Mouse (Mus musculus) adrenal gland, postnatal 4 days (tissue): ENCODE data around the gene Tmprss4. TPM values are rescaled to one million over a fixed set of nuclear protein-coding genes. Genes with fewer than 3 reads are reported as not detected.

Experiments
- DNase-seq, 2 experiments: peaks; one replicate each; pipeline ENCODE4 v3.0.0; 2021 to 2022; ENCODE audit warnings: low spot score in 2 of 2, mixed read lengths in 2 of 2
- total RNA-seq, 2 experiments: library from RNA; stranded (reverse); gene quantifications; 2 replicates each; pipeline ENCODE4 v1.2.3; 2021

Gene Tmprss4
- total RNA-seq, 2 experiments from 2014 or later = 0.50 TPM; not detected in 1

- no peak for DNase-seq
Measured at GRCm38 (mm10) chr9:45138191-45139032, 65.5 kb downstream of the Tmprss4 start, which contains the start of gene Scn4b. TSS of gene Scn4b (plus strand) at chr9:45138395.

- no peak for DNase-seq
Measured at GRCm38 (mm10) chr9:45136442-45137169, 67.3 kb downstream of the Tmprss4 start.

GRCm38 (mm10) chr9:45133484-45134310 is 70.2 kb downstream of the Tmprss4 start:
- no peak for DNase-seq

GRCm38 (mm10) chr9:45130119-45130518 is 73.8 kb downstream of the Tmprss4 start:
- no peak for DNase-seq

- no peak for DNase-seq
Measured at GRCm38 (mm10) chr9:45126941-45127340, 77.0 kb downstream of the Tmprss4 start.

GRCm38 (mm10) chr9:45125211-45125610 is 78.7 kb downstream of the Tmprss4 start:
- no peak for DNase-seq

Other genes with a start within 250 kb of the Tmprss4 start
- gene Ube4a, start 238.5 kb downstream of the Tmprss4 start, total RNA-seq = 10 to 100 TPM; 81.6 to 90.5 TPM
- gene Cd3g, start 223.7 kb downstream of the Tmprss4 start, total RNA-seq = under 1 TPM in 1 of 2 experiments, not detected in 1; 0.76 TPM
- under 1 TPM in 1 of 2 experiments, not detected in 1; 0.87 TPM for gene Cd3d, start 222.3 kb downstream of the Tmprss4 start, total RNA-seq
- under 1 TPM in 1 of 2 experiments, not detected in 1; 0.93 TPM for gene Cd3e, start 194.5 kb downstream of the Tmprss4 start, total RNA-seq
- gene Mpzl2, start 164.3 kb downstream of the Tmprss4 start, total RNA-seq = 1 to 10 TPM; 7.2 to 7.4 TPM
- gene Mpzl3, start 148.9 kb downstream of the Tmprss4 start, total RNA-seq = 1 to 10 TPM; 3.6 to 5.1 TPM
- 1 to 10 TPM; 1.2 to 1.6 TPM for gene Jaml, start 124.9 kb downstream of the Tmprss4 start, total RNA-seq
- 1 to 10 TPM; 6.6 to 7.9 TPM for gene Scn2b, start 86.3 kb downstream of the Tmprss4 start, total RNA-seq
- gene Scn4b, start 65.7 kb downstream of the Tmprss4 start, total RNA-seq = 1 to 10 TPM; 2.6 to 3.0 TPM
- under 1 TPM in 1 of 2 experiments, not detected in 1; 0.17 TPM for gene BC049352, start 22.1 kb downstream of the Tmprss4 start, total RNA-seq
- gene Il10ra, start 65.1 kb upstream of the Tmprss4 start, total RNA-seq = 1 to 10 TPM; 2.6 to 2.7 TPM
- under 1 TPM; 0.17 to 0.28 TPM for gene Tmprss13, start 115.0 kb upstream of the Tmprss4 start, total RNA-seq
- 100 to 1,000 TPM; 123 to 137 TPM for gene Fxyd6, start 166.1 kb upstream of the Tmprss4 start, total RNA-seq
- 100 to 1,000 TPM in 1 of 2 experiments, 1 to 10 TPM in 1; 8.6 to 119 TPM for gene Fxyd2, start 195.6 kb upstream of the Tmprss4 start, total RNA-seq
- 1 to 10 TPM; 2.3 to 2.5 TPM for gene Dscaml1, start 222.5 kb upstream of the Tmprss4 start, total RNA-seq